Mouse (Mus musculus) kidney, adult 2 months (tissue): ENCODE data around the gene Defa26.
"Not testable (repeated sequence)": the region's sequence is repeated elsewhere in the genome, so short reads cannot be mapped to it uniquely, and the experiment has no call there.

Source experiments
- CTCF ChIP-seq: fragments of 200-500 bp; conservative IDR thresholded peaks from 2 replicates; pipeline ENCODE4 v1.5.1; 2011; ENCODE audit warnings: low read depth, mild to moderate bottlenecking, control low read depth, low read length, moderate library complexity, mixed read lengths; ENCODE audit not compliant: insufficient read depth, insufficient read length
- POLR2A ChIP-seq: fragments of 200-500 bp; IDR thresholded peaks from one replicate; pipeline ENCODE4 v1.6.1; 2011; ENCODE audit warnings: low read depth, low read length, control low read depth

- not testable (repeated sequence) for TF ChIP-seq CTCF, POLR2A
Measured at GRCm38 (mm10) chr8:21594408-21594807, 23.6 kb upstream of the Defa26 start, which contains the start of gene Gm7861.
